Mouse (Mus musculus) brain, embryonic 14.5 days (tissue): ENCODE measurements at regions not wholly inside any gene's neighbourhood (a gene's known extent, or its start where the extent isn't known, plus 50 kb on each side); places are given as distances from the start of the nearest gene placed in this dataset.
A peak's percentile ranks its signal among the peaks of the same experiment; 100 is the strongest.

ENCODE experiments used
- DNase-seq: peaks from one replicate; pipeline ENCODE4 v3.0.0-alpha.2; 2011; ENCODE audit warnings: low read depth
- CTCF ChIP-seq: fragments of 200-500 bp; IDR thresholded peaks from 2 replicates; pipeline ENCODE4 v1.5.1; 2012; ENCODE audit warnings: inconsistent platforms, mild to moderate bottlenecking, moderate library complexity, borderline replicate concordance; ENCODE audit not compliant: insufficient read depth, insufficient read length; ENCODE audit errors: extremely low read depth
- POLR2A ChIP-seq: fragments of 200-500 bp; IDR thresholded peaks from 2 replicates; pipeline ENCODE4 v1.6.1; 2012; ENCODE audit warnings: mild to moderate bottlenecking, inconsistent platforms, borderline replicate concordance; ENCODE audit not compliant: poor library complexity, insufficient read depth, insufficient read length, severe bottlenecking; ENCODE audit errors: extremely low read depth

DNA sequence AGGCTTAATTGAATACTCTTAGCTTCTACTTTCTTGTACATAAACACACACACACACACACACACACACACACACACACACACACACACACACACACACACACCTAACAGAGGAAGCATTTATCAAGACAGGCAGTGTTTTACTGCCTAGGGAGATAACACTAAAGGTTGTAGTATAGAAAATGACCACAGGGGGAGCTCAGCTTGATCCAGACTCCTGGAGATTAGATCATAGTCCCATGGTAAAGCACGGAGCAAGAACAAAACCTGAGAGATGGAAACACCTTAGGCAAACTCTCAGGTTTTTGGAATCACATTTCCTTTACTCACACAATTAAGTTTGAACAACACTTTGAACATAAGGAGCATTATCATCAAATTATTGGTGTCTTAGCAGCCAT is 302.5 kb upstream of the Rnf219 start:
- DNase-seq: no peak
- TF ChIP-seq POLR2A (no peak), CTCF (no peak; the same call in 1 of the 2 replicates)

DNA sequence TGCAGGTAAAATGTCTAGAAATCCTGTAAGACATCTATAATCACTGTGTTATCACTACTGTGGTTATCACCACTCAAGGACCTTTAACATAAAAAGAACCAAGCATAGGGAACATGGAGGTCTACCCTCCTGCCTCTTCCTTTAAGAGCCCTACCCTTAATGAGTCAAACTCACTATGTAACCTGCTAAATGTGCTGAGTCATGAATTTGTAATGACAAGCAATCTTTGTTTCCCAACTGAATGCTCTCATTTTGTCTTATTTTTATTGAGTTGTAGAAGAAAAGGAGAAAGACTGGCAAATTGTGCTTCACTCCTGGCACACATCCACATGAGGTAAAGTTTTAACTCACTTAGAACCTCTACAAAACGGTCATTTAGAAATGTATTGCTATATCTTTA is 301.8 kb upstream of the Rnf219 start:
- no peak for TF ChIP-seq POLR2A
- no peak for TF ChIP-seq CTCF
- DNase-seq: no peak

DNA sequence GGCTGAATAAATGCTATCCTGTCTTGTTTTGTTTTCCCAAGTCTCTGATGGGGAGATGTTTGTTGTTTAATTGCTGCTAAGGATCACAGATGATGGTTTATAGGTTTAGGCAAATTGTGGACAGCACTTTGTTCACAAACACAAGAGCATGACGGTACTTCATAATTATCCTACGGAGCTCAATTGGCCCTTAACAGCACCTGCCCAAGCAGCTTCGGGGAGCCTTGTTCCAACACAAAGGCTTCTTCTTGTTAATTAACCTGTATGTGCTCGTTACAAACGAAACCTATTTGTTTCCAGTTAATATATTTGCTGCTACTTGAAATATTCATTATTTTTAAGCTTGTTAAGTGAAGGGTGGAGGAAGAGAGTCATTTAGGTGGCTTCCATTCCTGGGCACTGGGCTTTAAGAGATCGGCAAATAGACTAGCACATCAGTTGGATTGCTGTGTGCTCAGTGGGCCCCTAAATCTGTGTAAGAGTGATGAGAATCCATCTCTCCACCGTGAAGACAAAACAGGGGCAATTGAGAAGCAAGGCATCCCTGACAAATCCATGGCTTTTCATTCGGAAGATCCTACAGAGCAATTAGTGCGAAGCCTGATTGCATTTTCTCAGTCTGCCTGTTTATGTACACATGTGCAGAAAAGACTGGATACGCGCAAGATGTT is 299.6 kb upstream of the Rnf219 start:
- DNase-seq: peak; percentile 48
- TF ChIP-seq CTCF (no peak), POLR2A (no peak)

DNA sequence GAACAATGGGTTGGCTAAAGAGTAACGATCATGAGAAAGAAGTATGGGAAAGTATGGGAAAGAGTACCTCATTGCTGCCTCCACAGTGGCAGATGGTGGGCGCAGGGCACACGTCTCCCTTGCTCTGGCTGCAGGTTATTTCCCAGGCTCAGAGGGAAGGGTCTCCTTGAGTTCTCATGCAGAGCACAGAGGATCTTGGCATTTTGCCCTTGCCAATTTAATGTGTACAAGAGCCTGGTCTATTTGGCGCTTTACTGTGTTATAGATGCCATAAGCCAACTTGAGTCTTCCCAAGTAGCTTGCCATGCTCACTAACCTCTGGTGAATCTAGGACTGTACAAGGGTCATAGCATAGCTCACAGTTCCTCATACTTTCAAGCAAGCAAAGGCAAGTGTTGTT is 296.7 kb upstream of the Rnf219 start:
- peak; percentile 70 for DNase-seq
- TF ChIP-seq POLR2A (no peak), CTCF (no peak)

DNA sequence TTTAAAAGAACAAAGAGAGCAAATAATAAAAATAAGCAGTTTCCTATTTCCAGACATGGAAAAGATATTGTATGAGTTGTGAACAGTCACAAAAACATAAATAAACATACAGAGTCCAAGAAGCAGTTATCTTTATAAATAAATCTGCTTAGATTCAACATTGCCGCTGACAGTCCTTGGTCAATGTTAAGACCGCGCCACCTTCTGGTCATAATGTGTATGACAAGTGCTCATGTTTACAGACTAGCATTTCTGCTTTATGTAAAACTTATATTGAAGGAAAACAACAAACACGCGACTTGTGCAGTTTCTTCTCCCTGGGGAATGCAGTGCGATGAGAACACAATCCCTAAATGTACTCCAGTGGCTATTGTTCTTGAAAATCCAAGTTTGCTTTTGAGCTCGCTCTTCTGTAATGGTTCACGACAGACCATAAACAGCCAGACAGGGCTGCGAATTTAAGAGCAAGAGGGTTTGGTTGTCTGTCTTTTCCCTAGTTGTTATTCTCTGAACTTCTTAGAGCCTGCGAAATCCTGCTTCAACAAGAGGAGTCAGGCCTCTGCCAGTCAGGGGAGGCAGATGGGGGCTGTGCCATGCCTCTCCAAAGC is 291.6 kb upstream of the Rnf219 start:
- DNase-seq: peak; percentile 93
- TF ChIP-seq CTCF (peak; percentile 71; the same call in 1 of the 2 replicates), POLR2A (no peak)

DNA sequence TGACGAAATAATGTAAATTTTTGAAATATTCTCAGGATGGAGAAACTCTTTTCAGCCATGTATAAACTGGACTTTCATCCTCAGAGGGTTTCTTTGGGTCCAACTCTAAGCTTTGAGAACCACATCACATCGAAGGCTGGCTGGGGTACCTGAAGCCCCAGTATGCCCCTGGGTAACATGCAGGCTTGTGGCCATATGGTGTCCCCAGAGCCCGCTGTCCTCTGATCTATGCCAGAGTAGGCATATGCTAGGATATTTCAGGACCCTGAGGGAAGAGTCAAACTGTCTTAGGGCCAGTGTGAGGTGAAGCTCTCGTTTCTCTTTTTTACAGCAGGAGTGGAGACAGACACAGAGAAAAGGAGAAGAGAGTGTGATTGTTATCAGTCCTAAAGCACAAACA is 289.6 kb upstream of the Rnf219 start:
- TF ChIP-seq POLR2A: no peak
- TF ChIP-seq CTCF: no peak
- DNase-seq: no peak

DNA sequence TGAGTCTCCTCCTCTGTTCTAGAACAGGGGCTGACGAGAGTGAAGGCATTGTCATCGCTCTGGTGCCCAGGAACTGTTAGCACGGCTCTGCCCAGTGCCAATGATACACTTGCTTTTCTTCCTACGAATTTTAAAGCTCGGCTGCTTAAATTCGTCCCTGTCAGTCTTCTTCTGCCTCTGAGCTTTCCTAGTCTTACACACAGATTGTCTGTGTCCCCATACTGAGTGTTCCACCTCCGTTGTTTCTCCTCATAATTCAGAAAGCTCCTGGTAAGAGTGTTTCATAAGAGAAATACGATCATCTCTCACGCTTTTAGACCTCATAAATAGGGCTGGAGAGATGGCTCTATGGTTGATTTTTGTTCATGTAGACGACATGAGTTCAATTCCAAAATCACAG is 282.9 kb upstream of the Rnf219 start:
- no peak for DNase-seq
- TF ChIP-seq CTCF: no peak
- TF ChIP-seq POLR2A: no peak

DNA sequence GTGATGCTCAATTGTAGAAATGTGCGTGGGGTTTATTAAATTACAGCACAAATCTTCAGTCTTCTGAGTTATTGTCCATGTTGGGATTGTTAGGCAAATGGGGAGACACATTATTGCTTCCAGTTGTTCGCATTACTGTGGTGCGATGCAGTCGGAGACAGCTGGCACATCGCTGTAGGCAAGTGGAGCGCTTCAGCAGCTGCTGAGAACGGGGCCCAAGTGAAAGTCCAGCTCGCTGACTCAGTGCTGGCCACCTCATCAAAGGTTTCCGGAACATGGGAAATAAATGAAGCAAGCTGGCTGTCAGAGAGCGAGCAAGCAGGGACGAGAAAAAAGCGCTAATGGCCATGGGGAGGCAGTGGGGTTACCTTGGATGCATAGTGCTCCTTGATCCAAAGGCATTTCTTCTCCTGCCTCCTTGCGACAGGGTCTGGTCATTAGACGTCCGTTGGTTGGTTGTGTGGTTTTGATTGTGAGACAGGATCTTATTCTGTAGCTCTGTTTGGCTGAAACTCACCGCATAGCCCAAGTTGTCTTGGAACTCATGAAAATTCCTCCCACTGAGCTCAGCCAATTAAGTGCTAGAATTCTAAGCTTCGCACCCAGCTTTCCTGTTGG is 274.0 kb upstream of the Rnf219 start:
- TF ChIP-seq CTCF: no peak
- no peak for TF ChIP-seq POLR2A
- DNase-seq: no peak

DNA sequence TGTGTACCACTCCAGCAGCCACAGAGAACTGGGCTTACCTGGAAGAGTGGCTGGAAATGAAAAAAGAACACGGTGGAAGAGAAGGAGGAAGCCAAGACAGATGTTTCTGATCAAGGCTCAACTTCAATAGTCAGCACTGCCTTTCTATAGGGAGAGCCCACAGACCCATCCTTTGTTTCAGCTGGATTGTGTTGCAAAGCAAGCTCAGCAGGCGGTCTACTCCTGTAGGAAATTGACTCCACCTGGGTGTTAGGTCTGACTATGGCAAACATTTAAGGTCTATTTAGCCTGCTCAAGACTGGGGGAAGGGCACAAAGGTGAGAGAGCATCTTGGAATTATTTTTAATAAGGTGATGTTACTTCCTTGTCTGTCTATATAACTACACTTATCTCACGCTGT is 266.9 kb upstream of the Rnf219 start:
- TF ChIP-seq CTCF (no peak), POLR2A (no peak)
- DNase-seq: no peak

DNA sequence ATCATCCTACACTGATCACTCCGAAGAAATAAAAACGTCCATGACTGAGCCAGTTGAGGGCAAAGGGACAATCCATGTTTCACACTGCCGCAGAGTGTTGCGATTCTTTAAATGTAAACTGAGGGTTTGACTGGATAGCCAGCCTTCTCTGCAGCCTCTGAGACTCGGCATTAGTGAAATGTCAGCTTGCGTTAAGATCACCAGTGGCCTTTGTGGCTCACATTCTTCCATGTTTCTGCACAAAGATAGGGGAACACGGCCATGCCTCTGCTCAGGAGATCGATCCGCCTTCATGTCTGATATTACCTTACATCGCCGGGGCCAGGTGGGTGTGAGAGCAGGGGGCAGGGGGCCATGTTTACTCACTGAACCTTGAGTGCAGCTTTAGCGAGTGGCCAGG is 262.6 kb upstream of the Rnf219 start:
- no peak for TF ChIP-seq POLR2A
- no peak for TF ChIP-seq CTCF
- no peak for DNase-seq

DNA sequence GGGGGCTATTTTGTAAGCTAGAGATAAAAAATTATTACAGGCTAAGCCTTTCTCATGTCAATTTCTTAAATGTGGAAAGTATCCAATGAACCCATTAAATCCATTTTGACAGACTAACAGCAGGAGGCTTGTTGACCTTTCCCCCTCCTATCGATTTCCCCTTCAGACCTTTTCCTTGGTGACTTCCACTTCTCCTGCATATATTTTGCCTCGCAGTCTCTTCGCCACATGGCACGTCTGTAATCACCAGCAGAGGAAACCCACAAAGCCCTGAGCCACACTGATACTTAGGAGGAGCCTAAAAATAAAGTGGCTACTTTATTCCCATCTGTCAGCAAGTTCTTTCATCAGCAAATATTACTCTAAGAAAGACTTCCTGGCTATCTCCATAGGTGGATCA is 247.5 kb upstream of the Rnf219 start:
- TF ChIP-seq POLR2A (no peak), CTCF (no peak)
- DNase-seq: peak; percentile 12

DNA sequence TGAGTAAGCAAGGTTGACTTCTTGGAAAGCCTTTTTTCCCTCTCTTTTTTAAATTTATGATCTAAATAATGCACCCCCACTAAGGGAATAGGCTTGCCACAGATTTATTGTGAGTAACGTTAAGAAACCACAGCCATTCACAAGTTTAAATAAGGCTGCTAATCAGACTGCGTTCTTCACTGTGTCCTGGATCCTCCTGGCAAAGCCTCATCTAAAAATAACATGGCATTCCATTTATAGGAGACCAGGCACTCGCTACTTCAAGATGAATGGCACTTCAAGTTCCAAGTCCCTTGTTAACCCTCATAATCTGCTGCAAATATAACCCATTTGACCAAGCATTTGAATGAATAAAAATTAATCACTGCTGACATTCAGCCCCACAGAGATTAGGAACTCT is 211.8 kb upstream of the Rnf219 start:
- peak; percentile 7 for DNase-seq
- no peak for TF ChIP-seq POLR2A
- no peak for TF ChIP-seq CTCF

DNA sequence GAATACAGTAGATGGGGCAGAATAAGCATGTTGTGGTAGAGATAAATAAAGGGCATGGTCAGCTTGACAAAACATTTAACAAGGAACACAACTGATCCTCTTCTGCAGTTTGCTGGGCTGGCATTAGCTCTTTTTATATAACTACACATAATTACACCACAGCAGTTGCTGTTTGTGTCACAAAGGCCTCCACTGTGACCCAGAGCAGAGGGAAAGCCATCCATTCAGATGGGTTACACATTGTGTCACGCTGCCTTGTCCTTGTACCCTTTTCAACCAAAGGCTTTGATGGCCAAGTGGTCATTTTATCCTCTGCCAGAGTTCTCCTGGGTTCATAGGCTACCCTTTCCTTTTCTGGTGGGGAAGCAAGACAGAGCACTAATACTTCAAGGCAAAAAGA is 209.6 kb upstream of the Rnf219 start:
- TF ChIP-seq POLR2A: no peak
- no peak for TF ChIP-seq CTCF
- peak; percentile 5 for DNase-seq
